Mouse (Mus musculus) layer of hippocampus, postnatal 14 days (tissue): Measurements from ENCODE around the gene Asic2. TPM values are rescaled to one million over a fixed set of nuclear protein-coding genes. Genes with fewer than 3 reads are reported as not detected.

Experiments used
- DNase-seq, 2 experiments: peaks; one replicate each; pipeline ENCODE4 v3.0.0; 2021 to 2022; ENCODE audit warnings: low spot score in 2 of 2, mixed read lengths in 1 of 2
- total RNA-seq, 2 experiments: library from RNA; stranded (reverse); gene quantifications; 2 replicates each; pipeline ENCODE4 v1.2.3; 2021

The Asic2 gene
- total RNA-seq, 2 experiments from 2014 or later, result 56.0 to 64.3 TPM

DNA sequence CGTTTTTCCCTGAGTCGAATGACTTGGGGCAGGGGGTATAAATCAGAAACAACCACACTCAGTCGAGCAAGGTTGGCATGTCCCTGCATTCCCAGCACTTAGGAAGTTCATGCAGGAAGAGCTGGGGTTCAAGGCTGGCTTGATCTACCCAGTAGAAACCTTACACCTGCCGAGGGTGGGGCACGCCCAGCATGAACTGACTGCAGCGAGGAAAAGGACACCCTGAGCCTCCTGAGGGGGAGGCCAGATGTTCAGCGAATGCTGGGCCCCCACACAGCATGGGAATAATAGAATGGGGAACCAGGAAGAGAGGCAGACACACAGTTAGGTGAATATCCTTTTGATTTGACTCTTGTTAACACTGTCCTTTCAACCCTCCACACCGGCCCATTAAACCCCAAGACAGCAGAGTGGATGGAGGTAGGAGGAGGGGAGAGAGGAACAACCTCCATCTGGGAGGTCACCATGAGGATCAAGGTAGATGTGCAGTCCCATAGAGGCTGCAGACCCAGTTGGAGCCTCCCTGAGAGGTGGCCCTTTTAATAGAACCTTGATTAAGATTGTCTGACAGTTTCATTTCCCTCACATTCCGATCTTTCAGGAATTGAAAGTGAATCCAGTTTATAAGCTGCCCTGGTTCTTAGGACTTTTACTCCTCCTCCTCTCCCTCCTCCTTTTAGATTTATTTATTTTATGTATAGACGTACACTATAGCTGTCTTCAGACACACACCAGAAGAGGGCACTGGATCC is 354.2 kb downstream of the Asic2 start:
- DNase-seq, result no peak

DNA sequence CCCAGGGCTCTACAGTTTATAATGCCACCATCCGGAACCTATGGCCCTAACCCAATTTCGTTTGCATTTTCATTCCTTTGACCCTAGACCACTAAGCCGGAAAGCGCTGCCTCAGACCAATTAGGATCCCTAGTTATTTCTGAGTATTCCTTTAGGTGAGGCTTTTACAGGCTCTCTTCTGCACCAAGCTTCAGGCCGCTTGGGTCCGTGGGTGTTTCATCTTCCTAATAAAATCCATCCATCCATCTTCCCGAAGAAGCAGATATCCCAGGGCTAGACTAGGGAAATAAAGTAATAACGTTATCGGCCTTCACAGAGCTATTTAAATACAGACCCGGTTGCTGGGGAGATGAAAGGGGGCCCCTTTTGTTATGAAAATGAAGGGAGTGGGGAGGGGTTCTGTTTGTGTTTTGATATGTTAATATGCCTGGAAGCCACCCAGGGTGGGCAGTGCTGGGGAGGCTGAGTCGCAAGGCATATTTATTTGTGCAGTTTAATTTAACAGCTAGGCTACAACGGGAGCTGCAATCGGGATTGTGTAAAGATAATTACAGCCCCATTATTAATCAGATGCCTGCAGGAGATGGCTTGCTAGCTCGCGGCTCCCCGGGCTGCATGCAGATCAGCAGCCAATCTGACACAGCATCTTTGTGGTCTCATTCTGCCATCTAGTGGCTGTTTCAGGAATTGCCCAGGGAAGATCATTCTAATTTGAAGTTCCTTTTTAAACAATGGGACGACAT is 355.3 kb downstream of the Asic2 start:
- peak; percentile 87 to 96 for DNase-seq

DNA sequence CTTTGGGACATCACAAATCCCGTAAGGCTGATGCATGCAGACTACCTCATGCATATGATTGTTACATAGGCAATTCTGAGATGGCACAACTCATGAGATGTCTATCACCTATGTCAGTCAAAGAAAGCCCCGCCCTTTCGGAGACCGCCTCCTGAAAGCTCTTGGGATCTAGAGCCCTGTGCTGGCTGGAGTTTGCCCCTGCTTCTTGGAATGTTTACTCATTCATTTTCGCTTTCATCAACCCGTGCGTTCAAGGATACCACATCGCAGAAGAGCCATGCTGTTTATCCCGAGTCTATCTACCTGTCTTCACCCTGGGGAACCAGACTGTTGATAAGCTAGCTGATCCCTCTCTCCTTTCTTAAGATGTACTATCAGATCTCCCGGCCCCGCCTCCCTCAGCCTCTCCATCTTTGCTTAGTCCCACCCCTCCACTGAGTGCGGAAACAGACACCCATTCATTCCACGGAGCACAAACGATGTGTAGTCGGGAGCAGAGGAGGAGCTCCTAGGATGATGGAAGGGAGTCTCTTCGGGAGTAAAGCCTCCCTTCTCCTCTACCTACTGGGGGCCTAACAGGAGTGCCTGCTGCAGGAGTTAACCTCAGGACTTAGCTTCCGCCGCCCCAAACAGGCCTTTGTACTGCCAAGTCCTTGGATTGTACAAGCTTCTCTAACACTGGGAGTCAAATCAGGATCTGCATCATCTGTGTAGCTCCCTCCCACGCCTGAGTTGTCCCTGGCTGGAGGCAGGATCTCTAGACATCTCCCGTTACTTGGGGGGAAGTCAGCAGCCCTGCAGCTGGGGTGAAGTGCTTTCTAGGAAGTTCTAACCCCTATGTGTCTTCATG is 356.1 kb downstream of the Asic2 start:
- peak; percentile 44 to 52 for DNase-seq

DNA sequence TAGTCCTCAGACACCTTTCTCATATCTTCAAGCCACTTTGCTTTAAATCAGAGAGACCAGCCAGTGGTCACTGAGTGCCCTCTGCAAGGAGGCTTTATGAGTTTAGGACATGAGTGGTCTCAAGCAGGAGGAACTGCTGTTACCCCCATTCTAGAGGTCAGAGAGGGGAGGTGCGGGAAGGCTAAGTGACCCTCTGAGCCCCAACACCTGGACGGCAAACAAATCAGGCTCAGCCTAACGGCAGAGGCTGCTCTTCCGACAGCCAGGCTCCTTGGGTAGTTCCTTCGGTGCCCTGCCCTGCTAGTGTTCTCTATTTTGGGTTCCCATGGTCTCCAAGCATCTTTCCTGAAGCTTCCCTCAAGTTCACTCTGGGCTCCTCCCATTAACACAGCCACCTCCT is 357.8 kb downstream of the Asic2 start:
- no peak for DNase-seq

DNA sequence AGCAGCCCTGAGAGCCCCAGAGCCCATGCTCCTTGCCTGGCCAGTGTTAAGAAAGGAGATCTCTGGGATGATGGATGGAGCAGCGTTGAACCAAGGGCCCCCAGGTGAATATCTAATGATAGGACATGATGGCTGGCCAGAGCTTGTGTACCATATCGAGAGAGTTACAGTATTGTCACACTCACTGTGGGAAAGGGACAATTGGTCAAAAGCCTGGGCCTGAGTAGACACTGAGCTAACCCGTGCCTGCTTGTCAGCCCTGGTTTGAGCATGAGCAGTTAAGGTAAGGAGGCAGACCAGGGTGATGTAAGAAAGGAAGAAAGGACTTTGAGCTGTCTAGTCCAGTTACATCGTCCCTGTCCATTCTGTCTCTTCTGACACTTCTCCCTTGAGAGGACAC is 365.3 kb downstream of the Asic2 start:
- DNase-seq, result no peak

DNA sequence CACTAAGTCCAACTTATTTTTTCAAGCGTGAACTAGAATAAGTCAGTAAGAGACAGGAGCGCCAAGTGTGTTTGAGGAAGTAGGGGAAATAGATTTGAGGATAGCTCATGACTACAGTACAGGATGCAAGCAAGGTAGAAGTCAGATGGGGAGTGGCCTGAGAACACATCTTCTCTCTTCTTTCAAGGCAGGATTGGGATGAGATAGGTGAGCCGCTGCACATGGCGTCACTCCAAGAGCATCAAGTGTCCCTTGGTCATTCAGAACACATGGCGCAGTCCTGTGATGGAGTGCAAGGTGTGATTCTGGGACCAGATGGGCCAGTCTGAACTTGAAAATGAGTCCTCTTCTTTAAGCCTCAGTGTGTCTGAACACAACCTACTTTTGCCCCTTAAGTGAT is 366.5 kb downstream of the Asic2 start:
- no peak for DNase-seq

DNA sequence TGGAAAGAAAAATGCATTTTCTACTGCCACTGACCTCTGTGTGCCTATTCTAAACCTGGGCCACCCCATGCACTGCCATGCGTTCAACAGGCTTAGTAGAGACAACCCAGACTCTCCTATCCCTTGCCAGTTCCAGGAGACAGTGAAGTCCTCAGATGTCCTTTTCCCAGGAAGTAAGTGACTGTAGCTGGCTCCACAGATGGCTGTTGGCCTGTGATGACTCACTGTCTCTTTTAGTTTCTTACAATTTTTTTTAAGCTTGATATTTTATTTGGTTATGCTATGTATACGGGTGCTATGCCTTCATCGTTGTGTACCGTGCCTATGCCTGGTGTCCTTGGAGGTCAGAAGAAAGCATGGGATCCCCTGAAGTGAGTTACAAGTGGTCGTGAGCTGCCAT is 370.7 kb downstream of the Asic2 start:
- no peak for DNase-seq

DNA sequence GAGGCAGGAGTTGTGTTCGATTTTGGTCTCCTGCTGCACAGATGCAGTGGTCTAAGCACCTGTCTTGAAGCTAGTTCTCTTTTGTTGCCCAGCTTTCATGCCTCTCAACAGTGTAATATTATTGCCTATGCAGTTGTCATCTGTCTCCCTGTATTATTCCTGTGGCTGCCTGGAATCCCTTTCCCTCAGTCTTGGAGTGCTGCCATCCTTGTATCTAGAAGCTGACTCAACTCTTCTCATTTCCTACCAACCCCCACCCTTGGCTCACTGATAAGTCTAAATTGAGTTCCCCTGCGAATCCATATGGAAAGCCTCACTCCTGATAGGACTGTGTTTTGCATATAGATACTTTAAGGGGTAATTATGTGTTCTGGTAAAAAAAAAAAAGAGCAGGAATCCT is 373.0 kb downstream of the Asic2 start:
- no peak for DNase-seq

DNA sequence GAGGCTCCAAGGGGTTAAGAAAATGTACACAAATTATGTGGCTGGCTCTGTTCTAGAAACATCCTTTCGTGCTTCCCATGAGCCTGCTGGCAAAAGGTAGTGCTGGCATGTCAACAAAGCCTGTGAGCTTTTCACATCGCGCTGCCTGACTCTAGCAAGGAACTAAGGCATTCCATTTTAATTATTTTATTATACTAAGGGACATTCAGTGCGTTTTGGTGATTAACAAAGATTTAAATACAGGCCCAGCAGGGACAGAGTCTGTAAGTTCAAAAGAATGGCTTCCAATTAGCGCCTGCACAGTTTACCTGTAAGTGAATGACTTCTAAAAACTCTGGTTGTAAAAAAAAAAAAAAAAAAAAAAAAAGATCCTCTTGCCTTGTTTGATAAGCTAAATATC is 375.5 kb downstream of the Asic2 start:
- DNase-seq, result no peak

DNA sequence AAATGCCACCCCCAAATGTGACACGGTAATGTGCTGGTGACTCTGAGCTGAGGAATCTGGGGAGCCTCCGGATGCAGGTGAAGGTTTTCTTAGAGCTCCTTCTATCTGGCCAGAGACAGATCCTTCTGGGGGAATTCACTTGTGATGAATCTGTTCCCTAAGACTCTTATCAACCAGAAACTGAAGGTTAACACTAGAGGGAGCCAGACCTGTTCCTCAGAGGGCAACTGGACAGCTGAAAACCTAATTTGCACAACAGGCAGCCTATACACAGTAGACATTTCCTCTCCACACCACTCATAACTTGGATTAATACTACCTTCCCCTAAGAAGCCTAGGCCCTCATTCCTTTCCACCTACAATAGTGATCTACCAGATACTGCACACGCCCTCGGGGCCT is 377.3 kb downstream of the Asic2 start:
- DNase-seq, result no peak

DNA sequence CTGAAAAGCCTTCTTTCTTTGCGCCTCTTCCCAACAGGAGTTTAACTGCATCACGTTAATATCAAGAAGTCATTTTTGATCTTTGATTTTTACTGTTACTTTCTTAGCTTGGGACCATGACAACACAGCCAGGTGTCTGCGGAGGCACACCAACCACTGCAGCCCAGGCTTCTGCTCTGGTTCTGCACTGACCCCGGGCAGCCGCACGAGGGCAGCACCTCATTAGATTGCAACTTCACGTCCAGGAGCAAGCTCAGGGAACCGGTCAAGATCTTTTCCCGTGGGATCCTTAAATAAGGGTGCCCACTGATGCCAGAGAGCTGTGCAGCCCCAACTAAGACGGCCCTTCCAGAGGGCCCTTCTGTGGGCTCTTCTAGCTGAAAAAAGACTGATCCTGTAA is 379.6 kb downstream of the Asic2 start:
- peak; percentile 68 to 82 for DNase-seq

DNA sequence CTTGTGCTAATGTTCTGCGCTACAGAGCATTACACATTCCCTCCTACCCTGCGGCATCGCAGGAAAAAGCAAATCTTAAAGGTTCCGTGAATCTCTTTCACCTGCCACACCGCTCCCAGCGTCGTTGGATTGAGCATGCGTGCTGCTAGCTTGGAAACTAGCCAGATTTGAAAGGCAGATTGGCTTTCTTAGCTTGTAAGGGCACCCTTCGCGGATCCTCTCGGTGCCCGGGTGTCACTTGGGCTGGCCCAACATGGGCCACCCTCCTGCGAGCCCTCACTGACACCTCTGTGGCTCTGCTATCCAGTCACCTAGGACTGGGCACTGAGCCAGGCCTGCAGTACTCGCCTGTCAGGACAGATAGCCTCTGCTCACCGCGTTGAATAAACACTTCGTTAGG is 380.3 kb downstream of the Asic2 start:
- peak in 1 of 2 experiments; percentile 31 for DNase-seq

DNA sequence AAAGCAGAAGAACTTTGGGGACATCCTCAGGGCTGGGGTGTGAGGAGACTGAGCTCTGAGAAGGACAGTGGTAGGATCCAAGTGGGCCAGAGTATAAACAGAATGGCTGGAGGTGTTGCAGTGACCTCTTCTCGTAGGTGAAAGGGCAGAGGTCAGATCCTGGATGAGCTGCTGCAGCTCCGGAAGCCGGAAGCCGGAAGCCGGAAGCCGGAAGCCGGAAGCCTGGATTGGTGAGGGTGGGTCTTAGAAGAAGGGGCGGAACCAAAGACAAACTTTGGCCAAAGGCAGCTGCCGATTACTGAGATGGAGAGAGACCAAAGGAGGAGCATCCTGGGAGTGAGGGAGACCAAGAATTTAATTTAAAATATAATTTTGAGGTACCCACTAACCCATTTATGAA is 381.1 kb downstream of the Asic2 start:
- no peak for DNase-seq

DNA sequence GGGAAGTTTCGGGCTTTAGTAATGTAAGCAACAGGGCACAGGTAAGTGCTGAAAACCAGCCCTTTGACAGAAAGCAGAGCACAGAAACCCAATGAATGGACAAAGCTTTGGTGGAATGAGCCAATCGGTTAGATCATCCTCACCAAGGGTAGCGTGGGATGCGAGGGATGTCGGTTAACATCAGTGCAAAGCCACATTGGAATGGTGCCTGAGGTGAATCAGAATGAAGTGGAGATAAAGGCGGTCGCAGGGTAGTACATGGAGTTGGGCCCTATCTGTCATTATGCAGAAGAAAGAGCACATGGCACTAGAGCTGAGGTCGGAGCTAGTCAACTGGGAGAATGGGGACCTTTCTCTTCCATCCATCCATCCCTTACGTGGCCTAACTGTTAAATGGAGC is 383.8 kb downstream of the Asic2 start:
- no peak for DNase-seq

DNA sequence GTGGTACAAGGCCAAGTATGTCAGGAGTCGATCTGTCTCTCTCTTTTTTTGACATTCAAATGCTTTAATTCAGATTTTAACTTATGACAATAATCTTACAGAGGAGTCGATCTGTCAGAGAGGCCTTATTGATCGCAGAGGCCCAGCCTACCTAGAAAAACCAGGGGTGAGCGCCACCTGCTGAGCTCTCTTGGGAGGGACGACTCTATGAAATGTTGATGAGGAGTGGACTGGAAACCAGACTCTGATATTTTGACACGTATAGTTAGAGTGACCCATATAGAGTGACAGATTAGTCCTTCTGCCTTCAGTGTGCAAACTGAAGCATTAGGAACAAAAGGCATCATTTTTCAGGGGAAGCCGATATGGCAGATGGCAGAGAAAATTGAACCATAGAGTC is 385.1 kb downstream of the Asic2 start:
- no peak for DNase-seq

DNA sequence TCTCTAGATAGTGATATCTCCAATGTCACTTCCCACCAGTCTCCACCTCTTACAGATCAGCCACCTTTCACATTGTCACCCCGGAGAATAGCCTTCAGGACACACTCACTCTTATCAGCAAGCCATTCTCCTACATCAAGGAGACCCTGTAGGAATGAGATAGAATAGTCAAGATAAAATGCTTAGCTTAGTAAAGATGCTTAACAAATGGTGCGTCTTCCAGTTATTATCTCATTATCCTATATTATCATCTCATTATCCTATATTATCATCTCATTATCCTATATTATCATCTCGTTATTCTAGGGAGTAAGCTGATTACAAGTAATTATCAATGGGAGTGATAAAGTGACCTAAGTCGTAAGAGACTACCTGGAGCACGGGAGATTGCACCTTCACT is 386.1 kb downstream of the Asic2 start:
- no peak for DNase-seq

DNA sequence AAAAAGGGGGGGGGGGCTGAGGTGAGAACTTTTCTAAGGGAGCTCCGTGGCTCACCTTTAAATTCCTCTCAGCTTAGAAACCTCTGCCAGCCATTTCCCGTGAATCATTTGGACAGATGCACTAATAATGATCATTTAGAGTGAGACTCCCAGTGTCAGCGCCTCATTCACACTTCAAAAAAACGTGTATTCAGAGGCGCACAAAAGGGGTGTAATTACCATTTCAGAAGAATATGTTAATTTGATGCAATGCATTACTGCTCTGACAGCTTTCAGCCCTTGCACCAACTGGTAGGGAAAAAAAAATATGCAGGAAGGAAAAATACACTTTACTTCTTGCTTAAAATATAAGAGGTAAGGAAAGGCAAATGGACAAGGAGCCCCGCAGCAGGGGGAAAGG is 388.5 kb downstream of the Asic2 start:
- no peak for DNase-seq

DNA sequence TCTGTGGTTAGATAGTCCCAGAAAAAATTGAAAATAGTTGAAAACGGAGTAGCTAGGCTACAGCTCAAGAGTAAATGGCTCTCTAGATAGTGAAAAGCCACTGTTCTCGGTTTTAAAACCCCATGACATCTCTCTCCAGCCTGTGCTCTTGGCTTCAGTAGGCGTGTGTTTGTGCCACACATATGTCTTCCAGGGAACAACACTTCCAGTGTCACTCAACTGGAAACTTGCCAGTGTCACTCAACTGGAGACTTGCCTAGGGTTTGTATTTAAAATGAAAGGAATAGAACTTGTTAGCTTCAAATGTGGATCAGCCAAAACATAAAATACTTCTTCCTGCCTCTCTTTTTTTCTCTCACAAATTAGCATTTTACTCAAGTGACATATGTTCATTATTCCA is 397.9 kb downstream of the Asic2 start:
- peak in 1 of 2 experiments; percentile 48 for DNase-seq

DNA sequence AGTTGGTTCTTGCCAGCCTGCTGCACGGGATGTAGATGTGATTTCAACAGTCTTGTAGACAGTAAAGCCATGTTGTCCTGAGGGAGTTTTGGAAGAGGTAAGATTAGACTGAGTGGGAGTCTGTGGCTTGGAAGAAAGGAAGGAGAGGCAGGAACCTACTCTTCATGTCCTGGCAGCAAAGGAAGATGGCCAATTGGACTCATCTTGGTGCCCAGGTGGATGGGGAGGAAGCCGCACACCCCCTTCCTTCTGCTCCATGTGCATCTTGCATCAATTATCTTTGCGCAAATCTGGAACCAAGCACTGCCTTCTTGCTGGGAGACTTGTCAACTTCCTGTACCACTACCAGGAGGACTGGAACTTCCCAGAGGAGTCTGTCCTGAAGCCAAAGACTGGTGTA is 403.4 kb downstream of the Asic2 start:
- peak in 1 of 2 experiments; percentile 12 for DNase-seq

DNA sequence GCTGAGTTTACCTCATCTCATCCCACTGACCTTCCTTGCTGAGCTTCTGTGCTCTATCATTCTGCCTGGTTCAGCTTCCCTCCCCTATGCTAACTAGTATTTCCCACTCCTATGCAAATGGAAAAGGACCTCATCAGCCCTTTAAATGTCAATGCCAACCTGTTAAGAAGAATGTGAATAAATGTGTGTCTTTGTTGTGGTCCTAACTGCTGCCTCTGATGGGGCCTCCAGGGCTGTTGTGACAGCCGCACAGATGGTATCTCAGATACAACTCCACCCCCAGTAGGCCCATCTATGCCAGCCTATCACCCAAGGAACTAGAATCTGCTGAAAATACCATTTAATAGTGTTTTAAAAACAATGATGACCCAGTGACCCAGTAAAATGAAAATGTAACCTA is 407.9 kb downstream of the Asic2 start:
- no peak for DNase-seq

DNA sequence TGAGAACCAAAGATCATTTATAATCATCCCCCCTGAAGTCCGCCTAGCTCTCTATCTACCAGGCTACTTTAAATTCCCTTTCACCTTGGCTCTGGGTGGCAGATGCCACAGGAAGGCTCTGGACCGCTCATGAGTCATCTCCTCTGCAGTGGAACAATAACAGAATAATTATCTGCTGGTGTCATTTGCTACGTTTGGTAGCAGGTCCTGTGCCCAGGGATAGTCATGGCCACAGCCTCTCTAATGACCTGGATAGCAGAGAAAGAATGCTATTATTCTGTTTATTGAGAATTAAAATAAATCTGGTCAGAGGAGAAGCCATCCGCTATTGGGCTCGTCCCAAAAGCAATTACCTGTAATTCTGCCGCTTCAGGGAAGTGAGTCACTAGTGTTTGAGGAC is 425.1 kb downstream of the Asic2 start:
- DNase-seq, result no peak

DNA sequence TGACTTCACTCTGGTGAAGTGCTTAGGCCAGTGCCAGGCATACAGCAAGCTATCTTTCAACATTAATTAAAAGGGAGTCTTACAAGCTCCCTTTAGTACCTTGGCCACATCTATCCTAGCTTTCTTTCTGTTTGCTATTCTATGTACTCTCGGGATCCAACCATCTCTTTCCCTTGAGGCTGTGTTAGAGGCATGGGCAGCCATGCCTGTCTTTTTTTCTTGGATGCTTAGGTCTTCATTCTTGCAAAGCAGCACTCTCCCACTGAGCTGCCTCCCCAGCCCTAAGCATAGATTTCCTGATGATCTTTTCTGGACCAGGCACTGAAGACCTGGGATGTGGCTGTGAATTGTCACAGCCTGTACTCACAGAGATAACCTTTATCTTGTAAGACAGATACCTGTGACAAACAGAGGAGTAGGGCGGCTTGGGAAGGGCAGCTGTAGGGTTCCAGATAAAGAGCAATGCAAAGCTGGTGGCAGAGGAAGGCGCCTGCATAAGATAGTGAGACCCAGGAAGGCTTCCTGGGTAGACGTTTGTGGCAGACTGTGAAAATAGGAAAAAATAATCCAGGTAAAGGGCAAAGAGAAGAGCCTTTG is 433.0 kb downstream of the Asic2 start:
- DNase-seq, result no peak
